Mouse (Mus musculus) thymus, adult 2 months (tissue): ENCODE measurements at regions not wholly inside any gene's neighbourhood (a gene's known extent, or its start where the extent isn't known, plus 50 kb on each side); places are given as distances from the start of the nearest gene placed in this dataset.
A peak's percentile ranks its signal among the peaks of the same experiment; 100 is the strongest.
"Not testable (repeated sequence)": the region's sequence is repeated elsewhere in the genome, so short reads cannot be mapped to it uniquely, and the experiment has no call there.

ENCODE experiments used
- DNase-seq: peaks from one replicate; pipeline ENCODE4 v3.0.0; 2021
- H3K27ac ChIP-seq: fragments of 200-500 bp; 2 replicates; pipeline ENCODE4 v1.5.1; 2012; ENCODE audit warnings: low read length, control low read depth; ENCODE audit not compliant: control insufficient read depth, insufficient read depth
- H3K27me3 ChIP-seq: fragments of 200-500 bp; 2 replicates; pipeline ENCODE4 v1.6.1; 2012; ENCODE audit warnings: mild to moderate bottlenecking, low read length, moderate library complexity, mixed read lengths; ENCODE audit not compliant: control insufficient read depth, insufficient read depth
- H3K36me3 ChIP-seq: fragments of 200-500 bp; 2 replicates; pipeline ENCODE4 v1.6.1; 2012; ENCODE audit warnings: mild to moderate bottlenecking, low read length, moderate library complexity; ENCODE audit not compliant: control insufficient read depth, insufficient read depth
- H3K4me1 ChIP-seq: fragments of 200-500 bp; replicated peaks from 2 replicates; pipeline ENCODE4 v1.6.1; 2012; ENCODE audit warnings: low read length; ENCODE audit not compliant: control insufficient read depth, insufficient read depth
- H3K4me3 ChIP-seq: fragments of 200-500 bp; 2 replicates; pipeline ENCODE4 v1.5.1; 2012; ENCODE audit warnings: mild to moderate bottlenecking, low read length, control low read depth, moderate library complexity; ENCODE audit not compliant: control insufficient read depth, insufficient read depth
- WGBS: fragments of 180-500 bp; shearing (Covaris S2); methylation state at CpG from one replicate; pipeline ENCODE4 v1.1.7; 2018; 5-methylcytosine and 5-hydroxymethylcytosine counted together

- 27% methylated on average over 38 of the region's 40 CpGs for WGBS
- peak; percentile 1 for DNase-seq
- H3K4me1 ChIP-seq, H3K4me3 ChIP-seq, H3K27me3 ChIP-seq, H3K36me3 ChIP-seq, H3K27ac ChIP-seq: not testable (repeated sequence)
Measured at GRCm38 (mm10) chr12:22745556-22745955, 1034.5 kb downstream of the Gm10330 start.

- H3K4me3 ChIP-seq, H3K36me3 ChIP-seq, DNase-seq, H3K27me3 ChIP-seq, H3K4me1 ChIP-seq, H3K27ac ChIP-seq: not testable (repeated sequence)
- WGBS = 27% methylated on average over 43 of the region's 43 CpGs
Measured at GRCm38 (mm10) chr12:22745067-22745466, 1035.0 kb downstream of the Gm10330 start.
